Mouse (Mus musculus) heart, embryonic 12.5 days (tissue): ENCODE measurements around the gene Hpse2. TPM values are rescaled to one million over a fixed set of nuclear protein-coding genes. Genes with fewer than 3 reads are reported as not detected.
A peak's percentile ranks its signal among the peaks of the same experiment; 100 is the strongest.
"Not testable (repeated sequence)": the region's sequence is repeated elsewhere in the genome, so short reads cannot be mapped to it uniquely, and the experiment has no call there.

Source experiments
- ATAC-seq: fragments of 200-750 bp; cut with Nextera tagmentation; 2 replicates; pipeline ENCODE4 v1.8.0; 2017; ENCODE audit warnings: moderate TSS enrichment, moderate library complexity; ENCODE audit not compliant: insufficient number of reproducible peaks, low FRiP score
- H3K27ac ChIP-seq: fragments of 300-500 bp; sonication (generic); 2 replicates; pipeline ENCODE4 v1.5.1; 2016; ENCODE audit warnings: mild to moderate bottlenecking, moderate library complexity; ENCODE audit not compliant: poor library complexity, severe bottlenecking
- H3K27me3 ChIP-seq: fragments of 300-500 bp; sonication (generic); replicated peaks from 2 replicates; pipeline ENCODE4 v1.6.1; 2016; ENCODE audit warnings: mild to moderate bottlenecking, moderate library complexity
- H3K36me3 ChIP-seq: fragments of 300-500 bp; sonication (generic); 2 replicates; pipeline ENCODE4 v1.6.1; 2016; ENCODE audit warnings: mild to moderate bottlenecking, moderate library complexity
- H3K4me1 ChIP-seq: fragments of 300-500 bp; sonication (generic); replicated peaks from 2 replicates; pipeline ENCODE4 v1.6.1; 2016; ENCODE audit warnings: mild to moderate bottlenecking
- H3K4me2 ChIP-seq: fragments of 300-500 bp; sonication (generic); 2 replicates; pipeline ENCODE4 v1.6.1; 2016; ENCODE audit warnings: mild to moderate bottlenecking, moderate library complexity
- H3K4me3 ChIP-seq: fragments of 300-500 bp; sonication (generic); 2 replicates; pipeline ENCODE4 v1.5.1; 2016; ENCODE audit warnings: mild to moderate bottlenecking
- H3K9ac ChIP-seq: fragments of 300-500 bp; sonication (generic); 2 replicates; pipeline ENCODE4 v1.6.1; 2016; ENCODE audit warnings: mild to moderate bottlenecking, moderate library complexity
- H3K9me3 ChIP-seq: fragments of 300-500 bp; sonication (generic); replicated peaks from 2 replicates; pipeline ENCODE4 v1.6.1; 2016; ENCODE audit warnings: mild to moderate bottlenecking, moderate library complexity
- WGBS: fragments of 180-500 bp; shearing (Covaris S2); methylation state at CpG from one replicate; pipeline ENCODE4 v1.1.7; 2016; 5-methylcytosine and 5-hydroxymethylcytosine counted together
- polyA plus RNA-seq: library from polyadenylated mRNA; unstranded; fragments of >200 nt; fragmentation: Nextera tagmentation; extraction: Ambion mirVana; gene quantifications from 2 replicates; pipeline ENCODE4 v1.2.1, GENCODE M21; 2016

Gene Hpse2
- polyA plus RNA-seq, 1 experiment from 2014 or later: 0.51 TPM

- Histone ChIP-seq H3K9ac (no peak overlapping the region), H3K36me3 (no peaks in the 10 kb centered on the region), H3K4me1 (peaks cover 4% of the 10 kb centered on the region; the same call in 1 of the 2 replicates), H3K4me3 (no peak overlapping the region), H3K27me3 (no peaks in the 10 kb centered on the region), H3K9me3 (no peaks in the 10 kb centered on the region), H3K27ac (no peak overlapping the region), H3K4me2 (no peak overlapping the region)
- ATAC-seq: no peak
- 81% methylated on average over 10 of the region's 10 CpGs for WGBS
Measured at GRCm38 (mm10) chr19:42809491-42809890, 578.7 kb downstream of the Hpse2 start.

- H3K4me2 ChIP-seq: no peak overlapping the region
- no peaks in the 10 kb centered on the region for H3K36me3 ChIP-seq
- H3K27me3 ChIP-seq: peaks cover 16% of the 10 kb centered on the region
- no peaks in the 10 kb centered on the region for H3K9me3 ChIP-seq
- no peak overlapping the region for H3K9ac ChIP-seq
- H3K4me3 ChIP-seq: no peak overlapping the region
- 59% methylated on average over 2 of the region's 2 CpGs for WGBS
- no peak for ATAC-seq
- no peak overlapping the region for H3K27ac ChIP-seq
- peaks cover 9% of the 10 kb centered on the region for H3K4me1 ChIP-seq
Measured at GRCm38 (mm10) chr19:42797866-42798265, 590.3 kb downstream of the Hpse2 start.

GRCm38 (mm10) chr19:42795801-42796200 is 592.4 kb downstream of the Hpse2 start:
- Histone ChIP-seq H3K9me3 (no peaks in the 10 kb centered on the region), H3K9ac (no peak overlapping the region), H3K27me3 (peaks cover 20% of the 10 kb centered on the region), H3K4me3 (peak overlapping the region; percentile 54), H3K4me2 (peak overlapping the region; percentile 97), H3K27ac (no peak overlapping the region), H3K36me3 (no peaks in the 10 kb centered on the region), H3K4me1 (peaks cover 9% of the 10 kb centered on the region)
- ATAC-seq: no peak
- WGBS: 35% methylated on average over 9 of the region's 9 CpGs

- Histone ChIP-seq H3K4me2 (peak overlapping the region; percentile 97), H3K27me3 (peaks cover 20% of the 10 kb centered on the region), H3K9ac (peak overlapping the region; percentile 73), H3K4me3 (peak overlapping the region; percentile 54), H3K9me3 (no peaks in the 10 kb centered on the region), H3K4me1 (peaks cover 9% of the 10 kb centered on the region), H3K36me3 (no peaks in the 10 kb centered on the region), H3K27ac (no peak overlapping the region)
- ATAC-seq: peak; percentile 75
- 2% methylated on average over 31 of the region's 31 CpGs for WGBS
Measured at GRCm38 (mm10) chr19:42794914-42795613, 593.1 kb downstream of the Hpse2 start.

- ATAC-seq: no peak
- WGBS: 37% methylated on average over 5 of the region's 5 CpGs
- H3K27me3 ChIP-seq: peaks cover 25% of the 10 kb centered on the region
- H3K9ac ChIP-seq: no peak overlapping the region
- H3K4me1 ChIP-seq: peaks cover 8% of the 10 kb centered on the region; the same call in 1 of the 2 replicates
- no peaks in the 10 kb centered on the region for H3K9me3 ChIP-seq
- H3K4me3 ChIP-seq: no peak overlapping the region
- H3K4me2 ChIP-seq: no peak overlapping the region
- no peak overlapping the region for H3K27ac ChIP-seq
- no peaks in the 10 kb centered on the region for H3K36me3 ChIP-seq
Measured at GRCm38 (mm10) chr19:42788311-42788710, 599.8 kb downstream of the Hpse2 start.

GRCm38 (mm10) chr19:42785562-42786220 is 602.5 kb downstream of the Hpse2 start:
- Histone ChIP-seq H3K27ac (no peak overlapping the region), H3K9ac (no peak overlapping the region), H3K4me3 (no peak overlapping the region), H3K4me1 (0 out of 2 replicates have a peak, but pooled peaks cover 4% of the 10 kb centered on the region), H3K9me3 (no peaks in the 10 kb centered on the region), H3K27me3 (peaks cover 21% of the 10 kb centered on the region), H3K4me2 (no peak overlapping the region), H3K36me3 (no peaks in the 10 kb centered on the region)
- ATAC-seq: no peak
- 51% methylated on average over 8 of the region's 8 CpGs for WGBS

GRCm38 (mm10) chr19:42785129-42785528 is 603.0 kb downstream of the Hpse2 start:
- Histone ChIP-seq H3K4me1 (peaks cover 5% of the 10 kb centered on the region; the same call in 1 of the 2 replicates), H3K9ac (no peak overlapping the region), H3K27ac (no peak overlapping the region), H3K27me3 (peaks cover 21% of the 10 kb centered on the region), H3K4me3 (no peak overlapping the region), H3K9me3 (no peaks in the 10 kb centered on the region), H3K4me2 (no peak overlapping the region), H3K36me3 (no peaks in the 10 kb centered on the region)
- 20% methylated on average over 2 of the region's 2 CpGs for WGBS
- ATAC-seq: no peak

- H3K27me3 ChIP-seq, H3K9me3 ChIP-seq, ATAC-seq, H3K4me1 ChIP-seq: not testable (repeated sequence)
- 48% methylated on average over 7 of the region's 7 CpGs for WGBS
- H3K27ac ChIP-seq: peak overlapping the region; percentile 77; the same call in 1 of the 2 replicates
- peak overlapping the region; percentile 85 for H3K4me2 ChIP-seq
- H3K4me3 ChIP-seq: peak overlapping the region; percentile 70
- peak overlapping the region; percentile 77 for H3K9ac ChIP-seq
- H3K36me3 ChIP-seq: peaks cover 13% of the 10 kb centered on the region
Measured at GRCm38 (mm10) chr19:42780156-42780538, 608.0 kb downstream of the Hpse2 start.

- no peaks in the 10 kb centered on the region for H3K9me3 ChIP-seq
- H3K4me3 ChIP-seq: peak within 1 kb of the TSS; percentile 70
- WGBS: under 1% methylated on average over 43 of the region's 43 CpGs
- H3K4me1 ChIP-seq: peaks cover 4% of the 10 kb centered on the region; the same call in 1 of the 2 replicates
- peak within 1 kb of the TSS; percentile 85 for H3K4me2 ChIP-seq
- peak; percentile 95 for ATAC-seq
- H3K27ac ChIP-seq: peak within 1 kb of the TSS; percentile 77
- H3K27me3 ChIP-seq: peaks cover 2% of the 10 kb centered on the region; the same call in 1 of the 2 replicates
- H3K36me3 ChIP-seq: peaks cover 13% of the 10 kb centered on the region
- peak within 1 kb of the TSS; percentile 77 for H3K9ac ChIP-seq
Measured at GRCm38 (mm10) chr19:42779531-42780155, 608.5 kb downstream of the Hpse2 start, which contains the start of gene Hps1. Hps1 (minus strand) TSS chr19:42779978.

GRCm38 (mm10) chr19:42777801-42778200 is 610.4 kb downstream of the Hpse2 start:
- no peak overlapping the region for H3K27ac ChIP-seq
- no peak overlapping the region for H3K4me3 ChIP-seq
- H3K9me3 ChIP-seq: no peaks in the 10 kb centered on the region
- no peak overlapping the region for H3K4me2 ChIP-seq
- H3K9ac ChIP-seq: no peak overlapping the region
- 70% methylated on average over 5 of the region's 5 CpGs for WGBS
- H3K4me1 ChIP-seq: peaks cover 4% of the 10 kb centered on the region; the same call in 1 of the 2 replicates
- H3K36me3 ChIP-seq: peaks cover 13% of the 10 kb centered on the region
- no peaks in the 10 kb centered on the region for H3K27me3 ChIP-seq
- no peak for ATAC-seq

- H3K27me3 ChIP-seq: no peaks in the 10 kb centered on the region
- H3K4me3 ChIP-seq: no peak overlapping the region
- no peaks in the 10 kb centered on the region for H3K9me3 ChIP-seq
- peaks cover 4% of the 10 kb centered on the region; the same call in 1 of the 2 replicates for H3K4me1 ChIP-seq
- peaks cover 13% of the 10 kb centered on the region for H3K36me3 ChIP-seq
- 100% methylated on average over 1 of the region's 1 CpGs for WGBS
- no peak for ATAC-seq
- no peak overlapping the region for H3K9ac ChIP-seq
- H3K4me2 ChIP-seq: no peak overlapping the region
- H3K27ac ChIP-seq: no peak overlapping the region
Measured at GRCm38 (mm10) chr19:42776813-42777212, 611.3 kb downstream of the Hpse2 start.
